Mouse (Mus musculus): Measurements from ENCODE around the gene Atrn. TPM values are rescaled to one million over a fixed set of nuclear protein-coding genes. Genes with fewer than 3 reads are reported as not detected.

Gene Atrn
- total and polyA plus RNA-seq, 3 experiments: 4.0 to 5.8 (median 4.5) TPM

DNA sequence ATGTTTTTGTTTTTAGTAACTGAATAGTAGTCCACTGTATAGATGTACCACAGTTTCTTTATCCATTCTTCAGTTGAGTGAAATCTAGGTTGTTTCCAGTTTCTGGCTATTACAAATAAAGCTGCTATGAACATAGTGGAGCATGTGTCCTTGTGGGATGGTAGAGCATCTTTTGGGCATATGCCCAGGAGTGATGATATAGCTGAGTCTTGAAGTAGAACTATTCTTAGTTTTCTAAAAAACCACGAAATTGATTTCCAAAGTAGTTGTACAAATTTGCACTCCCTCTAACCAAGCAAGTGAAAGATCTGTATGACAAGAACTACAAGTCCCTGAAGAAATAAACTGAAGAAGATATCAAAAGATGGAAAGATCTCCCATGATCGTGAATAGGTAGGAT lies 86.5 kb downstream of the Atrn start:
- Histone ChIP-seq H3K27ac (ENCODE audit: insufficient read depth, low read depth) (no peak overlapping the region), H3K36me3 (replicated peaks in 1 of 2; ENCODE audit: control insufficient read depth in 1 of 2, insufficient read depth in 1 of 2, low read length in 1 of 2) (peaks cover 2 to 17% of the 10 kb centered on the region in 2 experiments), H3K79me2 (replicated peaks; ENCODE audit: control insufficient read depth, extremely low read depth, insufficient read depth, poor library complexity, severe bottlenecking) (no peaks in the 10 kb centered on the region), H3K27me3 (replicated peaks) (no peaks in the 10 kb centered on the region), H3K4me2 (ENCODE audit: insufficient read depth, low read depth, poor library complexity, severe bottlenecking) (no peak overlapping the region), H3K4me1 (ENCODE audit: control insufficient read depth in 1 of 2, insufficient read depth in 2 of 2) (no peaks in the 10 kb centered on the region), H3K9ac (ENCODE audit: insufficient read depth, low read depth) (no peak overlapping the region), H3K4me3 (replicated peaks in 1 of 3; ENCODE audit: low read depth in 2 of 3, low read length in 2 of 3, poor library complexity in 1 of 3) (no peak overlapping the region), H3K9me3 (replicated peaks; ENCODE audit: low read length) (no peaks in the 10 kb centered on the region)
- dilution Hi-C loops (cut with MboI; ENCODE audit: extremely low pct_ligation_motif_present, extremely low pct_unique_long_range_greater_than_20kb, low sequenced_read_pairs) (no loop called here), in situ Hi-C loops (cut with MboI; ENCODE audit: low pct_ligation_motif_present, low pct_unique_long_range_greater_than_20kb, low sequenced_read_pairs) (no loop called here)
- no peak for TF ChIP-seq USF2 (conservative IDR thresholded peaks at IDR 0.05; ENCODE audit: low read depth, low read length)
- TF ChIP-seq PAX5 (IDR thresholded peaks at IDR 0.05; ENCODE audit: low read length): no peak
- TF ChIP-seq EP300 (IDR thresholded peaks at IDR 0.05; ENCODE audit: low read length): no peak
- no peak for TF ChIP-seq NELFE (IDR thresholded peaks at IDR 0.05; ENCODE audit: low read depth, low read length)
- TF ChIP-seq ZNF384 (IDR thresholded peaks at IDR 0.05; ENCODE audit: low read depth, low read length): no peak
- TF ChIP-seq SIN3A (IDR thresholded peaks at IDR 0.05; ENCODE audit: low read length): no peak
- TF ChIP-seq TBP (conservative IDR thresholded peaks at IDR 0.05; ENCODE audit: low read depth, low read length): no peak
- no peak for TF ChIP-seq BHLHE40 (IDR thresholded peaks at IDR 0.05; ENCODE audit: low read depth, low read length)
- TF ChIP-seq MEF2A (IDR thresholded peaks at IDR 0.05; ENCODE audit: borderline replicate concordance, low read depth, low read length): no peak
- TF ChIP-seq IRF4 (IDR thresholded peaks at IDR 0.05; ENCODE audit: low read depth, low read length): no peak
- DNase-seq (ENCODE audit: extremely low read depth): no peak

- TF ChIP-seq PAX5 (IDR thresholded peaks at IDR 0.05; ENCODE audit: low read length) (no peak), KAT2A (IDR thresholded peaks at IDR 0.05; ENCODE audit: insufficient replicate concordance, low read length) (no peak), JUND (conservative IDR thresholded peaks at IDR 0.05; ENCODE audit: low read depth, low read length) (no peak), NELFE (IDR thresholded peaks at IDR 0.05; ENCODE audit: low read depth, low read length) (no peak), MYC (IDR thresholded peaks at IDR 0.05; ENCODE audit: low read depth, low read length) (no peak), GABPA (IDR thresholded peaks at IDR 0.05; ENCODE audit: insufficient replicate concordance, low read depth, low read length) (no peak), USF2 (conservative IDR thresholded peaks at IDR 0.05; ENCODE audit: low read depth, low read length) (no peak), MXI1 (IDR thresholded peaks at IDR 0.05; ENCODE audit: low read depth, low read length) (no peak), HCFC1 (IDR thresholded peaks at IDR 0.05; ENCODE audit: low read depth, low read length) (no peak), NRF1 (IDR thresholded peaks at IDR 0.05; ENCODE audit: low read depth, low read length) (no peak), IRF4 (IDR thresholded peaks at IDR 0.05; ENCODE audit: low read depth, low read length) (no peak), SIN3A (IDR thresholded peaks at IDR 0.05; ENCODE audit: low read length) (no peak), EP300 (IDR thresholded peaks at IDR 0.05; ENCODE audit: low read length) (no peak), JUN (IDR thresholded peaks at IDR 0.05; ENCODE audit: insufficient read depth, low read depth, low read length) (no peak), BHLHE40 (IDR thresholded peaks at IDR 0.05; ENCODE audit: low read depth, low read length) (no peak), ETS1 (conservative IDR thresholded peaks at IDR 0.05; ENCODE audit: low read depth, low read length) (no peak), MAFK (IDR thresholded peaks at IDR 0.05; ENCODE audit: insufficient replicate concordance, low read length) (no peak), ZKSCAN1 (IDR thresholded peaks at IDR 0.05; ENCODE audit: borderline replicate concordance, low read depth, low read length) (no peak)
- Histone ChIP-seq H3K27me3 (replicated peaks) (no peaks in the 10 kb centered on the region), H3K4me3 (replicated peaks in 1 of 3; ENCODE audit: low read depth in 2 of 3, low read length in 2 of 3, poor library complexity in 1 of 3) (no peak overlapping the region), H3K9ac (ENCODE audit: insufficient read depth, low read depth) (no peak overlapping the region), H3K9me3 (replicated peaks; ENCODE audit: low read length) (no peaks in the 10 kb centered on the region), H3K27ac (ENCODE audit: insufficient read depth, low read depth) (no peak overlapping the region), H3K4me1 (ENCODE audit: control insufficient read depth in 1 of 2, insufficient read depth in 2 of 2) (peaks cover 0 to 14% of the 10 kb centered on the region in 2 experiments; a peak in 2 of 4 replicates), H3K4me2 (ENCODE audit: insufficient read depth, low read depth, poor library complexity, severe bottlenecking) (no peak overlapping the region), H3K79me2 (replicated peaks; ENCODE audit: control insufficient read depth, extremely low read depth, insufficient read depth, poor library complexity, severe bottlenecking) (no peaks in the 10 kb centered on the region), H3K36me3 (replicated peaks in 1 of 2; ENCODE audit: control insufficient read depth in 1 of 2, insufficient read depth in 1 of 2, low read length in 1 of 2) (peaks cover 5 to 39% of the 10 kb centered on the region in 2 experiments)
- in situ Hi-C loops (cut with MboI; ENCODE audit: low pct_ligation_motif_present, low pct_unique_long_range_greater_than_20kb, low sequenced_read_pairs) (no loop called here), dilution Hi-C loops (cut with MboI; ENCODE audit: extremely low pct_ligation_motif_present, extremely low pct_unique_long_range_greater_than_20kb, low sequenced_read_pairs) (no loop called here)
- DNase-seq (ENCODE audit: extremely low read depth): peak; percentile 42
These were observed 102.8 kb downstream of the Atrn start for GRCm38 (mm10) chr2:131009123-131009522.

Data from CH12.LX (cell line).